Mouse (Mus musculus) embryonic facial prominence, embryonic 10.5 days (tissue): ENCODE results near the gene Nlrc4. TPM values are rescaled to one million over a fixed set of nuclear protein-coding genes. Genes with fewer than 3 reads are reported as not detected.
A peak's percentile ranks its signal among the peaks of the same experiment; 100 is the strongest.

Experiments used
- DNase-seq: peaks from one replicate; pipeline ENCODE4 v3.0.0-alpha.2; 2017; ENCODE audit warnings: low spot score
- H3K27ac ChIP-seq: fragments of 300-500 bp; sonication (generic); replicated peaks from 2 replicates; pipeline ENCODE4 v1.5.1; 2016; ENCODE audit warnings: mild to moderate bottlenecking
- H3K27me3 ChIP-seq: fragments of 300-500 bp; sonication (generic); replicated peaks from 2 replicates; pipeline ENCODE4 v1.6.1; 2016; ENCODE audit warnings: low read depth, mild to moderate bottlenecking; ENCODE audit not compliant: poor library complexity, severe bottlenecking
- H3K36me3 ChIP-seq: fragments of 300-500 bp; sonication (generic); replicated peaks from 2 replicates; pipeline ENCODE4 v1.6.1; 2016; ENCODE audit warnings: mild to moderate bottlenecking, moderate library complexity
- H3K4me1 ChIP-seq: fragments of 300-500 bp; sonication (generic); 2 replicates; pipeline ENCODE4 v1.6.1; 2016
- H3K4me3 ChIP-seq: fragments of 300-500 bp; sonication (generic); 2 replicates; pipeline ENCODE4 v1.5.1; 2016; ENCODE audit warnings: mild to moderate bottlenecking, moderate library complexity
- H3K9me3 ChIP-seq: fragments of 300-500 bp; sonication (generic); 2 replicates; pipeline ENCODE4 v1.6.1; 2016; ENCODE audit warnings: mild to moderate bottlenecking
- WGBS: fragments of 180-500 bp; shearing (Covaris S2); methylation state at CpG from one replicate; pipeline ENCODE4 v1.1.7; 2016; 5-methylcytosine and 5-hydroxymethylcytosine counted together
- polyA plus RNA-seq: library from polyadenylated mRNA; unstranded; fragments of >200 nt; fragmentation: Nextera tagmentation; extraction: Ambion mirVana; gene quantifications from 2 replicates; pipeline ENCODE4 v1.2.1, GENCODE M21; 2016

Gene Nlrc4
- polyA plus RNA-seq, 1 experiment from 2014 or later, result 0.19 TPM

DNA sequence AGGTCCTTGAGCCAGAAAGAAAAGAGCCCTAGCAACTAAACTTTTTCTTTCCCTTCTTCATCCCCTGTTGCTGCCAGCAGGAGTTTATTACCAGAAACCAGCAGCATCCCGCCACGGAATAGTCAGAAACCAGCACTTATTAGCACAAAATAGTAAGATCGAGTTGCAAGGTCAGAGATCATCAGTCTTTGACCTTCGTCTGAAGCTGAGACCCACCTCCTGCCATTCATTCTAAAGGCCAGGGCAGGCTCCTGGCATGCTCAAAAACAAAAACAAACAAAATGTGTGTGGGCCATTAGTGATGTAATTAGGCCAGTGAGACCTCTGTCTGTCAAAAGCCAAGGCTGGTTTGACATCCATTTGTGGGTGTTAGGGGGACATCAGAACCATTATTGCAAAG is 40.8 kb downstream of the Nlrc4 start:
- no peaks in the 10 kb centered on the region for H3K9me3 ChIP-seq

DNA sequence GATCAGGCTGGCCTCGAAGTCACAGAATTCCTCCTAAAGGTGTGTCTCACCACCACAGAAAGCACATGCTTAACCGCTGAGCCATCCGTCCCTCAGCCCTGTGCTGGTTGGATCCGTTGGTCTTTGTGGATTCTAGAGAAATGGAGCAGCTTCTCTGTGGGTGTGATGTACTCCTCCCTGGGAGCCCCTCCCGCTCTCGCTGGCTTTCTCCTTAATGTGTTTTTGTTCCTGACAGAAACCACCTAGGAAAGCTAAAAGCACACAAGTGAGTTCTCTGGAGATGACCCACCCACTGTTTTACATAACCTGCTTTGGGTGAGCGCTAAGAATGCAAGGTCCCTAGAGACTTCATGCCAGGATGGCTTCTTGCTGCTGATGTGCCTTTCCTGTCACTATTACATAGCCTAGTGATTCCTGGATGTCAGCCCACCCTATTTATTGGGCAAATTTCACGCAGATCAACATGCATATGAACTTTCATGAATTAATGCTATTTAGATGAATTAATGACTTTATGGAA is 42.0 kb downstream of the Nlrc4 start:
- Histone ChIP-seq H3K4me3 (no peak overlapping the region), H3K36me3 (peaks cover 89% of the 10 kb centered on the region), H3K4me1 (peaks cover 10% of the 10 kb centered on the region; the same call in 1 of the 2 replicates), H3K9me3 (no peaks in the 10 kb centered on the region), H3K27me3 (no peaks in the 10 kb centered on the region), H3K27ac (no peak overlapping the region)
- 86% methylated on average over 8 of the region's 8 CpGs for WGBS
- no peak for DNase-seq

More for the DNA sequence above, 40.8 kb downstream of the Nlrc4 start:
- no peak for DNase-seq
- Histone ChIP-seq H3K4me1 (peaks cover 10% of the 10 kb centered on the region; the same call in 1 of the 2 replicates), H3K27me3 (no peaks in the 10 kb centered on the region), H3K36me3 (peaks cover 90% of the 10 kb centered on the region), H3K4me3 (no peak overlapping the region), H3K27ac (no peak overlapping the region)
- WGBS, result 14% methylated on average over 4 of the region's 4 CpGs

DNA sequence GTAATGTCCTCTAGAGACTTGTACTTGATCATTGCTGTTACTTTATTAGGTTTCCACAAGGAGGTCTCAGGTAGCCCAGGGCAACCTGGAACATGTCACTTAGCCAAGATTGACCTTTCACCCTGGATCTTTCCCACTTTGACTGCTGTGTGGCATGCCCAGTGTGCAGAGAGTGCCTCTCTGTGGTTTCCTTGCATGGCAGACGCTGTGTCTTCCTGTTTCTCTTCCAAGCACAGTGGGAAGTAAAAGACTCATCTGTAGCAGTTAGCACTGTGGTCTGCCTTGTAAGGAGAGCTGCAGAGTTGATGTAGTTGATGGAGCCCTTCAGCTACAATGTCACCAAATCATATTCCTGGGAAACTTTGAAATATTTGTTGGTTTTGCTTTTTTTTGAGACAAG is 44.3 kb downstream of the Nlrc4 start:
- Histone ChIP-seq H3K27ac (no peak overlapping the region), H3K4me3 (no peak overlapping the region), H3K4me1 (peaks cover 10% of the 10 kb centered on the region; the same call in 1 of the 2 replicates), H3K9me3 (no peaks in the 10 kb centered on the region), H3K36me3 (peaks cover 88% of the 10 kb centered on the region), H3K27me3 (no peaks in the 10 kb centered on the region)
- WGBS, result 65% methylated on average over 1 of the region's 1 CpGs
- no peak for DNase-seq

DNA sequence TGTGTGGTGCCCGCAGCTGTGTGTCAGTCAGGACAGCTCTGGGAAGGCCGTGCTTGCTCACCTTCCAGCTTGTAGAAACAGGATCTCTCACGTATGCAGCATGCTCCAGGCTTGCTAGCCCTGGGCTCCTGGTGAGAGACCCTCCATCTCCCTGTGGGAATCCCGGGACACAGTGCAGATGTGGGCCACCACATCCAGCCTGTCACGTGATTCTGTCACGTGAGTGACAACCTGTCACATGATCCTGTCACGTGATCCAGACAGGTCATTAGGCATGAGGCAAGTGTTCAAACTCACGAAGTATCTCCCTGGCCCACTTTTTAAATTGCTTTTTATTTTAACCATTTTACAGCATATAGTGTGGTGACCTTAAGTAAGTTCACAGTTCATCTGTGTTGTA is 45.6 kb downstream of the Nlrc4 start:
- Histone ChIP-seq H3K27ac (no peak overlapping the region), H3K4me1 (peaks cover 9% of the 10 kb centered on the region; the same call in 1 of the 2 replicates), H3K36me3 (peaks cover 90% of the 10 kb centered on the region), H3K4me3 (no peak overlapping the region), H3K9me3 (no peaks in the 10 kb centered on the region), H3K27me3 (no peaks in the 10 kb centered on the region)
- 89% methylated on average over 8 of the region's 8 CpGs for WGBS
- DNase-seq, result no peak

DNA sequence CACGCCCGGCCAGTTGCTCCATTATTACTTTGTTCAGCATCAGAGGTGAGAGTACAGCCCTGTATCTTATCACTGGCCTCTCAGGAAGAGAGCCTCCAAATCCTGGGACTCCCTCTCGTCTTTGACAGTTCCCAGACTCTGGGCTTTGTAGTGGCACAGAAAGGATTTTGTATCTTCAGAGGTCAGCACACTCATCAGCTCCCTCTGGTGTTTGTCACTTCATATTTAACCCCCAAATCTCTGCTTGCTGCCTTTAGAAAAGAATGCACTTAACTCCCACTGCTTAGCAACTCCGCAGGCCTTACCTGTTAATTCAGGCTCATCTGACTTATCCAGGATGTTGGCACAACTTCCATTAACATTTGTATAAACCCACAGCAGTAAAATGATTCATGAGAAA is 49.2 kb downstream of the Nlrc4 start:
- Histone ChIP-seq H3K9me3 (no peaks in the 10 kb centered on the region), H3K36me3 (peaks cover 92% of the 10 kb centered on the region), H3K27me3 (no peaks in the 10 kb centered on the region), H3K27ac (no peak overlapping the region), H3K4me3 (no peak overlapping the region), H3K4me1 (no peaks in the 10 kb centered on the region)
- WGBS, result 68% methylated on average over 4 of the region's 4 CpGs
- DNase-seq, result no peak

DNA sequence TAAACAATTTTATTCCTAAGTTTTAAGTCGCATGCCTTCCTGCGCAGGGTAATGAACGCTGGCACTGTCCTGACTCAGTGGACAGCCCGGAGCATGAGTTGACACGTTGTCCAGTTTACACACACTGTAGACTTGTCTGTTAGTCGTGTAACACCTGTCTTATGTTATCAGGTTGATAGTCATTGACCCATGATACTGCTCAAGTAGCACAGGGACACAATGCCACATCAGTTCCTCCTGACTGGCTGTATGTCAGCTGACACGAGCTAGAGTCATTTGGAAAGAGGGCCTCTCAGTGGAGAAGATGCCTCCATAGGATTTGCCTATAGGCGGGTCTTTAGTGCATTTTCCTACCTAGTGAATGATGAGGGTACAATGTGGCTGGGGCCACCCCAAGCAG is 52.5 kb downstream of the Nlrc4 start:
- WGBS, result 88% methylated on average over 8 of the region's 8 CpGs
- Histone ChIP-seq H3K27me3 (no peaks in the 10 kb centered on the region), H3K9me3 (no peaks in the 10 kb centered on the region), H3K4me1 (no peaks in the 10 kb centered on the region), H3K27ac (no peak overlapping the region), H3K4me3 (no peak overlapping the region), H3K36me3 (peaks cover 90% of the 10 kb centered on the region)
- no peak for DNase-seq

DNA sequence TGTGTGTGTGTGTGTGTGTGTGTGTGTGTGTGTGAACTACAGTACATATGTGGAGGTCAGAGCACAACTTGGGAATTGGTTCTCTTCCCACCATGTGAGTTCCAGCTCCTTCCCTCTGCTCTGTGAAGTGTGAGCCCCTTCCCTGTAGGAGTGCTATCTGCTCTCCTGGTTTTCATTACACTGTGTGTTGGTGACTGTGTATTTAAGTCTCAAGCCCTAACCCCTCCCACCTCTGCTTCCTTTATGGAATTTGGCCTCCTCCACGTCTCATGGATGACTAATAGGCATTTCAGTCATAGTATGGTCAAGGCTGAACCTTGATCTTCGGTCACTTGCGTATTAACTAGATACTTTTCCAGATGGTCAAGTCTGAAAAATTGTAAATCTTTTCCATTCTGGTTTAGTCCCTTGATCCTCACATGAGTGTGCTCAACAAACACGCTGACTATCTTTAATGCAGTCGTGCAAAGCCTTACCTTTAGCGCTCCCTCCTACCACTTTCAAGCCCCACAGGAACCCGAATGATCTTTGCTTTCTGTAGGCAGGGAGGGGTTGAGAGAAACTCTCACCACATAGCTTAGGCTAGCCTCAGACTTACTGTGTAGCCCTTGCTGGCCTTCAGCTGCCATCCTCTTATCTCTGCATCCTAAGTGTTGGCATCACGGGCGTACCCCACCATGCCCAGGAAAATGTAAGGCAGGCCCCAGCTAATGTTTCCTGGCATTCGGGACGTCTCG is 56.3 kb downstream of the Nlrc4 start:
- Histone ChIP-seq H3K36me3 (peaks cover 57% of the 10 kb centered on the region), H3K4me1 (no peaks in the 10 kb centered on the region), H3K4me3 (no peak overlapping the region), H3K27ac (no peak overlapping the region), H3K9me3 (no peaks in the 10 kb centered on the region), H3K27me3 (no peaks in the 10 kb centered on the region)
- WGBS, result 93% methylated on average over 12 of the region's 12 CpGs
- no peak for DNase-seq

DNA sequence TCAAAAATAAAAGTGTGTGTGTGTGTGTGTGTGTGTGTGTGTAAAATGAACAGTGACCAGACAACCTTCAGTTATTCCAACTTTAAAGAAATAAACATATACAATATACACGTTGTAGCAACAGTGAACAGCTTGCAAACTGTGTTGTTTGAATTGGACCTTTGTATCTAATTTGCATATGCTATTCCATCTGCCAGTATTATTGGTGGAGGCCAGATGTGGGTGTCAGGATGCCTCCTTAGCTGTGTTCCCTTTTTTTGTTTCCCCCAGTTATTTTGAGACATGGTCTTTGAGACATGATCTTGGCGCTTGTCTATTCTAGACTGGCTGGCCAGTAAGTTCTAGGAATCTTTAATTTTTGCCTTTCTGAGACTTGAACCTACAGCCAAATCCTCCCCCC is 61.8 kb downstream of the Nlrc4 start:
- no peak for DNase-seq
- H3K4me3 ChIP-seq, result peak overlapping the region; percentile 95; the same call in 1 of the 2 replicates
- H3K4me1 ChIP-seq, result peaks cover 12% of the 10 kb centered on the region

DNA sequence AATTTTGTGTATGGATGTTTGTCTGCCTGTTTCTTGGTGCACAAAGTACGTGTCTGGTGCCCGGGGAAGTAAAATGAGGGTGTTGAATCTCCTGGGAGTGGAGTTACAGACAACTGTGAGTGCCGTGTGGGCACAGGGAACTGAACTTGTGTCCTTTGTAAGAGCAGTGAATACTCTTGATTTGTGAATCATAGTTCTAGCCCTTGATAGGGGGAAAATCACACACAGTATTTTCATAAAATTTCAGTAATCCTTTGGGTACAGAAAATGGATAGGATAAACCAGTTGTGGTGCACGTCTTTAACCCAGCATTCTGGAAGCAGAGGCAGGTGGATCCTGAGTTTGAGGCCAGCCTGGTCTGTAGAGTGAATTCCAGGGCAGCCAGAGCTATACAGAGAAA is 62.2 kb downstream of the Nlrc4 start:
- Histone ChIP-seq H3K36me3 (peaks cover under 1% of the 10 kb centered on the region), H3K27ac (no peak overlapping the region), H3K27me3 (no peaks in the 10 kb centered on the region), H3K4me3 (peak overlapping the region; percentile 95), H3K9me3 (no peaks in the 10 kb centered on the region), H3K4me1 (peaks cover 12% of the 10 kb centered on the region)
- DNase-seq, result no peak
- 82% methylated on average over 4 of the region's 4 CpGs for WGBS

More for the DNA sequence above, 61.8 kb downstream of the Nlrc4 start:
- H3K27ac ChIP-seq, result no peak overlapping the region
- no peaks in the 10 kb centered on the region for H3K27me3 ChIP-seq
- H3K9me3 ChIP-seq, result no peaks in the 10 kb centered on the region
- 90% methylated on average over 2 of the region's 2 CpGs for WGBS
- peaks cover 4% of the 10 kb centered on the region for H3K36me3 ChIP-seq

DNA sequence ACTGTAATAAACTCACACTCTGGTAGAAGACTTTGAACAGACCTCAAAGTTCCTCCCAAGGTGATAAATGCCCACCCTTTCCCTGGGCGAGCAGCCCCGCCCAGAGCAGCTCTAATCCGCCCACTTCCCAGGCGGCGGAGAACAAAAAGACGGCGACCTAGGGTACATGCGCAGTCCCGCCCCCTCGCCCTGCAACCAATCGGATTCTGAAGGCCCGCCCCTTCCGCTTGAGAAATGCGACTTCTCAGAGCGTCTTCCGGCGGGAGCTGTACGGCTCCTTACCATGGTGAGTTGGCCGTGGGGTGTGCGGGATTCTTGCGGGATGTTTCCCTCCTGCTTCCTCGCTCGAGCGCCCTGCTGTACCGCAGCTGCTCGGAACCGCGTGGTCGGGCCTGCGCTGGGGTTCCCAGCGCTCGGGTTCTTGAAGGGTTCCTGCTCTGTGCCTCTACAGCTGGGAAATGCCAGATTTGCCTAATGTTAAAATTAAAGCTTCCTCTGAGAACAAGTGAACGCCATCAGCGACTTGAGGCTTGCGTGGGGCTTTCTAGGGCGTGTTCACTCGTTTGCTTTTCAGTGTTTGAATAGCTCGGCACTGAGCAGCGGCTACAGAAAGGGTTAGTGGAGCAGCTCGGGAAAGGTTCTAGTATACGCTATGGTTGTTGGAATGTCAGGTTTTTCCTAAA is 63.4 kb downstream of the Nlrc4 start, which contains the start of gene Slc30a6:
Gene Slc30a6, plus strand, starts transcription at position 226 of the 683 bp plus-strand sequence.
- Histone ChIP-seq H3K4me1 (peaks cover 12% of the 10 kb centered on the region), H3K36me3 (no peaks in the 10 kb centered on the region; the same call in 1 of the 2 replicates), H3K9me3 (no peaks in the 10 kb centered on the region), H3K4me3 (peak within 1 kb of the TSS; percentile 95), H3K27me3 (no peaks in the 10 kb centered on the region), H3K27ac (peak within 1 kb of the TSS; percentile 93)
- under 1% methylated on average over 41 of the region's 41 CpGs for WGBS
- peak; percentile 97 for DNase-seq

DNA sequence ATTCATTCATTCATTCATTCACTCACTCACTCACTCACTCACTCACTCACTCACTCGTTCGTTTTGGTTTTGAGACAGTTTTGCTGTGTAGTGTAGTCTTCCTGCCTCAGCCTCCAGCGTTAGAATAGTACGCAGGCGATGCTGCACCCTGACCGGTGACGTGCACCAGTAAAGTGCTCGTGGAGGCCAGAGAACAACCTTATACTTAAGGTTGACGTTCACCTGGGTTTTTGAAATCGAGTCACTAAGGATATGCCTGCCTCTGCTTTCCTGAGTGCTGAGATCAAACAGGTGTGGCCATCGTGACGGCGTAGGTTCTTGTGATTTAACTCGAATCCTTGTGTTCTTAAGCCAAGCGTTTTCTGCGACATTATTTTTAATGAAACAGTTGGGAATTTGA is 64.1 kb downstream of the Nlrc4 start:
- H3K4me3 ChIP-seq, result peak overlapping the region; percentile 95
- 30% methylated on average over 16 of the region's 16 CpGs for WGBS
- peaks cover 12% of the 10 kb centered on the region for H3K4me1 ChIP-seq
- H3K9me3 ChIP-seq, result no peaks in the 10 kb centered on the region
- H3K36me3 ChIP-seq, result no peaks in the 10 kb centered on the region
- H3K27me3 ChIP-seq, result no peaks in the 10 kb centered on the region
- peak overlapping the region; percentile 72 for H3K27ac ChIP-seq
- DNase-seq, result no peak

DNA sequence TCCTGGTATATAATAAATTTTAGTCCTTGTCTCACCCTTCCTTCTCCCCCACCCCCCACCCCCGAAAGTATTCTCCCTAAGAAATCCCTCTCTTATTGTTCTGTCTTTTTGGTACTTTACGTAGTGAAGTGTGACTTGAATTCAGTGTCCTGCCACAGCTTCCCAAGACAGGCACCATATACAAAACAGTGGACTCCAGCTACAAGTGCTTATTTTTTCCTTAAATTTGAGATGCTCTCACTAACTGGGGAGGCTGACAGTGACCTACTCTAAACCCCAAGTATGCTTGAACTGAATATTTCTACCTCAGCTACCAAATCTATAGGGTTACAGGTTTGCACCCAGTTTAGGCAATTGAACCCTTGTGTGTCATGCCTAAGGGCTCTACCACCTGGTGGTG is 64.6 kb downstream of the Nlrc4 start:
- Histone ChIP-seq H3K36me3 (peaks cover under 1% of the 10 kb centered on the region; the same call in 1 of the 2 replicates), H3K4me1 (peaks cover 12% of the 10 kb centered on the region), H3K4me3 (0 out of 2 replicates have a peak overlapping the region, but pooled peaks have one; percentile 95), H3K27me3 (no peaks in the 10 kb centered on the region), H3K9me3 (no peaks in the 10 kb centered on the region), H3K27ac (no peak overlapping the region)
- WGBS, result 84% methylated on average over 2 of the region's 2 CpGs
- no peak for DNase-seq
